Mouse (Mus musculus): Measurements from ENCODE around the gene Tnfaip1. TPM values are rescaled to one million over a fixed set of nuclear protein-coding genes. Genes with fewer than 3 reads are reported as not detected.
A peak's percentile ranks its signal among the peaks of the same experiment; 100 is the strongest.

The Tnfaip1 gene
- polyA plus RNA-seq, 2 experiments: 6.7 to 12.6 TPM

DNA sequence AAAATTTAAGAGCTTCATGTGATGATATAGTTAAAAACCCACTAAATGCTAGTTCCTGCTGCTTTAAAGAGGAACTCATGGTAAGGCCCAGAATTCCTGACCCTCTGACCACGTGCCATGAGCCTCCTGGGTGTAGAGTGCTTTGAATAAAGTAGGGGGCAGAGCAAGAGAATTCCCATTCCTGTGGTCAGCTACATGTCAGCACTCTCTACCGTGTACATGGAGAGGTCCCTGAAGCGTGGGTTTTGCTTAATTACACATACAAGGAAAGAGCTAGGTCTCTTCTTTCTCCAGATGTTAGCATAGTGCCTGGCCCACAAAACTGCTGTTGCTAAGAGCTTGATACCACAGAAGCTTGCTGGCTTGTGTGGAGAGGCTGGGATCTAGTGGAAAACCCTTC, 30.7 kb downstream of the Tnfaip1 start:
- no peak for DNase-seq (ENCODE audit: low read depth in 3 of 3, low spot score in 3 of 3)
- Histone ChIP-seq H3K27me3 (ENCODE audit: control insufficient read depth, insufficient read depth, low read length) (no peaks in the 10 kb centered on the region; the same call in 1 of the 2 replicates), H3K36me3 (replicated peaks; ENCODE audit: control insufficient read depth, insufficient read depth, low read depth) (peaks cover 15% of the 10 kb centered on the region), H3K4me2 (ENCODE audit: low read depth) (no peak overlapping the region), H3K4me3 (ENCODE audit: insufficient read depth in 1 of 2, low read depth in 2 of 2, low read length in 2 of 2) (no peak overlapping the region), H3K27ac (no peak overlapping the region), H3K9me3 (ENCODE audit: control insufficient read depth, low read length) (no peaks in the 10 kb centered on the region), H3K4me1 (replicated peaks; ENCODE audit: control insufficient read depth in 2 of 2, insufficient read depth in 2 of 2, low read length in 1 of 2) (no peaks in the 10 kb centered on the region), H3K9ac (replicated peaks) (no peak overlapping the region)
- no peak for TF ChIP-seq EP300 (IDR thresholded peaks at IDR 0.05; ENCODE audit: low read depth)
- TF ChIP-seq CTCF (IDR thresholded peaks at IDR 0.05; ENCODE audit: low read depth): no peak
- no peak for ATAC-seq (ENCODE audit: insufficient read depth)
- 70% methylated on average over 3 of the region's 3 CpGs for WGBS (ENCODE audit: insufficient replicate concordance)

DNA sequence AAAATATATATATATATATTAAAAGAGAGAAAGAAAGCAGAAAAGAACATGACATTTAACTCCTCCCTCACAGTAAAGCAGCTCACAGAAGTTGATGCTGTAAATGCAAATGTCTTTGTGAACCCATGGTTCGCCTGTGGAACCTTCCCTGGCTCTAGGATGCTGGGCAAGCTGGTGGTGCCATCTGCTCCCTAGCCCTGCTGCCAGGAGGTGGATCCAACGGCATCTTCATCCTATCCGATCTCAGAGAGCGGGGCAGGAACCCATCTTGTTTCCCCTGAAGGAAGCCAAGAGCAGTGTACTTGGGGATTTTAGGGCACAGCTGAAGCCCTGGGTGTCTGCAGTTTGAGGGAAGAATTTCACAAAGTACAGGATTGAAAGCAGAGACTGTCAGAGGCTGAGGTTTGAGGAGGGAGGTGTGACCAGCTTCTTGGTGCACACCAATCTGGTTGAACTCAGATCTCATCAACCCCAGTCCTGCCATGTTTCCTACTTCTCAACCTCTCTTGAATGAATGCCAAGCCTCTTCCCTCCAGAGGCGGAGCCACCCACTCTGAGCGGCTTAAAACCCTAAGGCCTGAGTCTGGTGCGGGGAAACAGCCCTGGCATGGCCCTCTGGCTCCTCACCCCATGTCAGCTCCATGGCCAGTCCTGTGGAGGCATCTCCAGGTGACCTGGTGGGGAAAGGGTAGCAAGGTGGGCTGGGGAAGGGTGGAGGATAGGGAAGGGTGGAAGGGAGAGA, 33.1 kb downstream of the Tnfaip1 start, which contains the start of gene Sebox:
Gene Sebox (plus strand): TSS at position 539 of the 742 bp plus-strand sequence.
- H3K4me3 ChIP-seq (ENCODE audit: insufficient read depth in 1 of 2, low read depth in 2 of 2, low read length in 2 of 2): no peak within 1 kb of the TSS
- H3K9me3 ChIP-seq (ENCODE audit: control insufficient read depth, low read length): no peaks in the 10 kb centered on the region
- no peak for DNase-seq (ENCODE audit: low read depth in 3 of 3, low spot score in 3 of 3)
- no peaks in the 10 kb centered on the region for H3K4me1 ChIP-seq (replicated peaks; ENCODE audit: control insufficient read depth in 2 of 2, insufficient read depth in 2 of 2, low read length in 1 of 2)
- ATAC-seq (ENCODE audit: insufficient read depth): no peak
- no peak within 1 kb of the TSS for H3K4me2 ChIP-seq (ENCODE audit: low read depth)
- 58% methylated on average over 7 of the region's 7 CpGs for WGBS (ENCODE audit: insufficient replicate concordance)
- H3K27ac ChIP-seq: no peak within 1 kb of the TSS
- TF ChIP-seq CTCF (IDR thresholded peaks at IDR 0.05; ENCODE audit: low read depth): no peak
- TF ChIP-seq EP300 (IDR thresholded peaks at IDR 0.05; ENCODE audit: low read depth): no peak
- peaks cover 8% of the 10 kb centered on the region for H3K36me3 ChIP-seq (replicated peaks; ENCODE audit: control insufficient read depth, insufficient read depth, low read depth)
- no peak within 1 kb of the TSS for H3K9ac ChIP-seq (replicated peaks)
- peaks cover 7% of the 10 kb centered on the region for H3K27me3 ChIP-seq (ENCODE audit: control insufficient read depth, insufficient read depth, low read length)

DNA sequence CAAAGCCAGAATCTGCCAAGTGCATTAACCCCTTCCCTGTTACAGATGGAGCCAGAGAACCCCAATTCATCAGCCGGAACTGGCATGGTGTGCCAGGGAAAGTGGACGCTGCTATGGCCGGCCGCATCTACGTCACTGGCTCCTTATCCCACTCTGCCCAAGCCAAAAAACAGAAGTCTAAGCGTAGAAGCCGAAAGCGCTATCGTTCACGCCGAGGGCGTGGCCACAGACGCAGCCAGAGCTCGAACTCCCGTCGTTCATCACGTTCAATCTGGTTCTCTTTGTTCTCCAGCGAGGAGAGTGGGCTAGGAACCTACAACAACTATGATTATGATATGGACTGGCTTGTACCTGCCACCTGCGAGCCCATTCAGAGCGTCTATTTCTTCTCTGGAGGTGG, 34.6 kb downstream of the Tnfaip1 start:
- no peak overlapping the region for H3K4me3 ChIP-seq (ENCODE audit: insufficient read depth in 1 of 2, low read depth in 2 of 2, low read length in 2 of 2)
- no peaks in the 10 kb centered on the region for H3K9me3 ChIP-seq (ENCODE audit: control insufficient read depth, low read length)
- no peaks in the 10 kb centered on the region; a peak in 1 of 4 replicates for H3K4me1 ChIP-seq (replicated peaks; ENCODE audit: control insufficient read depth in 2 of 2, insufficient read depth in 2 of 2, low read length in 1 of 2)
- H3K4me2 ChIP-seq (ENCODE audit: low read depth): peak overlapping the region; percentile 41
- H3K27ac ChIP-seq: no peak overlapping the region
- H3K27me3 ChIP-seq (ENCODE audit: control insufficient read depth, insufficient read depth, low read length): peaks cover 16% of the 10 kb centered on the region
- H3K9ac ChIP-seq (replicated peaks): no peak overlapping the region
- no peaks in the 10 kb centered on the region; the same call in 1 of the 2 replicates for H3K36me3 ChIP-seq (replicated peaks; ENCODE audit: control insufficient read depth, insufficient read depth, low read depth)
- WGBS (ENCODE audit: insufficient replicate concordance): 60% methylated on average over 20 of the region's 20 CpGs
- DNase-seq (ENCODE audit: low read depth in 3 of 3, low spot score in 3 of 3) (no peak), ATAC-seq (ENCODE audit: insufficient read depth) (no peak)
- TF ChIP-seq CTCF (IDR thresholded peaks at IDR 0.05; ENCODE audit: low read depth) (no peak), EP300 (IDR thresholded peaks at IDR 0.05; ENCODE audit: low read depth) (no peak)

DNA sequence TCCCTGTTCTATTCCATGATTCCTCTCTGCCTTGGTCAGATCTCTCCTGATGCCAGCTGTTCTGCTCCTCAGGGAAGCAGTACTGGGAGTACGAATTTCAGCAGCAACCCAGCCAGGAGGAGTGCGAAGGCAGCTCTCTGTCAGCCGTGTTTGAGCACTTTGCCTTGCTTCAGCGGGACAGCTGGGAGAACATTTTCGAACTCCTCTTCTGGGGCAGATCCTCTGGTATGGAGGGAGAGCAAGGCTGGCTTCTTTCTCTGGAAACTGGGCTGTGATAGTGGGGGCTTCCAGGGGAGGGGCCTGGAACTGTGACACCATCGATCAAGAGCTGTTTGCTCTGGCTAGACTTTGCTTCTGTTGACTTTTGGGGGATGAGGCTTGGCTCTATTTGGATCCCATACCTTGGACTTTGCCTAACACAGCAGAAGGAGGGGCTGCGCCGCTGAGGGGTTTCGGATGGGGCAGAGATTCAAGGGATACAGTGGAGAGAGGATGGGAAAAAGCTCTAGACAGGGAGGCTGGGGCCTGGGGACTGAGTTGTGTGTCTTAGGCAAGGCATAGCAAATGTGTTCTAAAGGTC, 35.4 kb downstream of the Tnfaip1 start:
- peak; percentile 46 for ATAC-seq (ENCODE audit: insufficient read depth)
- no peaks in the 10 kb centered on the region; a peak in 1 of 4 replicates for H3K4me1 ChIP-seq (replicated peaks; ENCODE audit: control insufficient read depth in 2 of 2, insufficient read depth in 2 of 2, low read length in 1 of 2)
- TF ChIP-seq CTCF (IDR thresholded peaks at IDR 0.05; ENCODE audit: low read depth) (no peak), EP300 (IDR thresholded peaks at IDR 0.05; ENCODE audit: low read depth) (no peak)
- peak overlapping the region; percentile 29 to 57 for H3K4me3 ChIP-seq (ENCODE audit: insufficient read depth in 1 of 2, low read depth in 2 of 2, low read length in 2 of 2)
- no peaks in the 10 kb centered on the region for H3K36me3 ChIP-seq (replicated peaks; ENCODE audit: control insufficient read depth, insufficient read depth, low read depth)
- H3K27me3 ChIP-seq (ENCODE audit: control insufficient read depth, insufficient read depth, low read length): peaks cover 24% of the 10 kb centered on the region
- H3K27ac ChIP-seq: no peak overlapping the region
- H3K4me2 ChIP-seq (ENCODE audit: low read depth): peak overlapping the region; percentile 41
- peak overlapping the region; percentile 12; the same call in 1 of the 2 replicates for H3K9ac ChIP-seq (replicated peaks)
- peak in 1 of 3 experiments; percentile 39 for DNase-seq (ENCODE audit: low read depth in 3 of 3, low spot score in 3 of 3)
- no peaks in the 10 kb centered on the region for H3K9me3 ChIP-seq (ENCODE audit: control insufficient read depth, low read length)
- 61% methylated on average over 9 of the region's 9 CpGs for WGBS (ENCODE audit: insufficient replicate concordance)

DNA sequence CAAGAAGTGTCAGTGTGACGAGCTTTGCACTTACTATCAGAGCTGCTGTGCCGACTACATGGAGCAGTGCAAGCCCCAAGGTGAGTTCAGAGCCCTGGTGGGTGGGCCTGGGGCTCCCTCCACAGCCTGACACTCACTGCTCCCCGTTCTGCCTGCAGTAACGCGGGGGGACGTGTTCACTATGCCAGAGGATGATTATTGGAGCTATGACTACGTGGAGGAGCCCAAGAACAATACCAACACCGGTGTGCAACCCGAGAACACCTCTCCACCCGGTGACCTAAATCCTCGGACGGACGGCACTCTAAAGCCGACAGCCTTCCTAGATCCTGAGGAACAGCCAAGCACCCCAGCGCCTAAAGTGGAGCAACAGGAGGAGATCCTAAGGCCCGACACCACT, 36.6 kb downstream of the Tnfaip1 start:
- Histone ChIP-seq H3K27me3 (ENCODE audit: control insufficient read depth, insufficient read depth, low read length) (peaks cover 33% of the 10 kb centered on the region), H3K9ac (replicated peaks) (no peak overlapping the region)

More for the DNA sequence above, 36.6 kb downstream of the Tnfaip1 start:
- TF ChIP-seq EP300 (IDR thresholded peaks at IDR 0.05; ENCODE audit: low read depth): no peak
- no peak for TF ChIP-seq CTCF (IDR thresholded peaks at IDR 0.05; ENCODE audit: low read depth)
- Histone ChIP-seq H3K27ac (no peak overlapping the region), H3K4me3 (ENCODE audit: insufficient read depth in 1 of 2, low read depth in 2 of 2, low read length in 2 of 2) (peak overlapping the region; percentile 29 to 57), H3K4me2 (ENCODE audit: low read depth) (no peak overlapping the region; the same call in 1 of the 2 replicates), H3K4me1 (replicated peaks; ENCODE audit: control insufficient read depth in 2 of 2, insufficient read depth in 2 of 2, low read length in 1 of 2) (no peaks in the 10 kb centered on the region; a peak in 1 of 4 replicates), H3K36me3 (replicated peaks; ENCODE audit: control insufficient read depth, insufficient read depth, low read depth) (no peaks in the 10 kb centered on the region), H3K9me3 (ENCODE audit: control insufficient read depth, low read length) (no peaks in the 10 kb centered on the region)
- ATAC-seq (ENCODE audit: insufficient read depth): no peak
- 36% methylated on average over 16 of the region's 16 CpGs for WGBS (ENCODE audit: insufficient replicate concordance)
- DNase-seq (ENCODE audit: low read depth in 3 of 3, low spot score in 3 of 3): no peak
